Mouse (Mus musculus): ENCODE results near the gene Atp13a2.

Gene Atp13a2

GRCm38 (mm10) chr4:140986711-140987395, at the start of gene Atp13a2:
Gene Atp13a2, plus strand, starts transcription at chr4:140986873.
- peak; percentile 92 to 93 for DNase-seq

GRCm38 (mm10) chr4:140944356-140944755, 42.3 kb upstream of the Atp13a2 start:
- DNase-seq, result peak in 1 of 2 experiments; percentile 53

- no peak for DNase-seq
Measured at GRCm38 (mm10) chr4:140944961-140945442, 41.7 kb upstream of the Atp13a2 start.

- no peak for DNase-seq
Measured at GRCm38 (mm10) chr4:140945571-140945970, 41.1 kb upstream of the Atp13a2 start.

GRCm38 (mm10) chr4:140946048-140946447, 40.6 kb upstream of the Atp13a2 start:
- no peak for DNase-seq

- no peak for DNase-seq
Measured at GRCm38 (mm10) chr4:140946580-140947205, 40.0 kb upstream of the Atp13a2 start.

- no peak for DNase-seq
Measured at GRCm38 (mm10) chr4:140947487-140948440, 38.9 kb upstream of the Atp13a2 start.

GRCm38 (mm10) chr4:140948481-140948880, 38.2 kb upstream of the Atp13a2 start:
- DNase-seq, result peak; percentile 75 to 87

- DNase-seq, result no peak
Measured at GRCm38 (mm10) chr4:140949052-140949451, 37.6 kb upstream of the Atp13a2 start.

- DNase-seq, result no peak
Measured at GRCm38 (mm10) chr4:140949616-140950015, 37.1 kb upstream of the Atp13a2 start.

GRCm38 (mm10) chr4:140950574-140950973, 36.1 kb upstream of the Atp13a2 start:
- peak in 1 of 2 experiments; percentile 49 for DNase-seq

- no peak for DNase-seq
Measured at GRCm38 (mm10) chr4:140951861-140952641, 34.6 kb upstream of the Atp13a2 start.

GRCm38 (mm10) chr4:140957131-140957702, 29.5 kb upstream of the Atp13a2 start:
- DNase-seq, result no peak

- DNase-seq, result peak; percentile 63 to 66
Measured at GRCm38 (mm10) chr4:140957725-140958124, 28.9 kb upstream of the Atp13a2 start.

GRCm38 (mm10) chr4:140958319-140958718, 28.4 kb upstream of the Atp13a2 start:
- no peak for DNase-seq

GRCm38 (mm10) chr4:140959128-140959679, 27.5 kb upstream of the Atp13a2 start:
- no peak for DNase-seq

- peak in 1 of 2 experiments; percentile 42 for DNase-seq
Measured at GRCm38 (mm10) chr4:140959715-140960479, 26.8 kb upstream of the Atp13a2 start.

GRCm38 (mm10) chr4:140960781-140961466, 25.7 kb upstream of the Atp13a2 start, which contains the start of gene Sdhb:
Gene Sdhb, plus strand, starts transcription at chr4:140961203.
- peak; percentile 98 to 100 for DNase-seq

- no peak for DNase-seq
Measured at GRCm38 (mm10) chr4:140961467-140962206, 25.0 kb upstream of the Atp13a2 start.

All from kidney, postnatal 25 days (tissue).